Mouse (Mus musculus) adrenal gland (tissue): Measurements from ENCODE around the gene Hist1h1c.
"Not testable (repeated sequence)": the region's sequence is repeated elsewhere in the genome, so short reads cannot be mapped to it uniquely, and the experiment has no call there.

Experiments
- intact Hi-C: fragments of 180-260 bp; cut with DNase I; formaldehyde crosslinking; loops from one replicate; pipeline ENCODE4 v1.15.1; 2025

Gene Hist1h1c

GRCm38 (mm10) chr13:23710374-23711089 lies 28.1 kb upstream of the Hist1h1c start, which contains the start of gene Hfe:
Gene Hfe (minus strand): TSS chr13:23710854.
- intact Hi-C loops: no loop called here

GRCm38 (mm10) chr13:23716261-23717042 lies 22.2 kb upstream of the Hist1h1c start:
- intact Hi-C loops: no loop called here

- intact Hi-C loops: no loop called here
These were observed 21.4 kb upstream of the Hist1h1c start for GRCm38 (mm10) chr13:23717176-23717575.

GRCm38 (mm10) chr13:23717593-23718245 lies 20.9 kb upstream of the Hist1h1c start:
- intact Hi-C loops: not testable (repeated sequence)

GRCm38 (mm10) chr13:23724239-23724638 lies 14.4 kb upstream of the Hist1h1c start:
- intact Hi-C loops: no loop called here

- intact Hi-C loops: no loop called here
These were observed 13.4 kb upstream of the Hist1h1c start for GRCm38 (mm10) chr13:23725213-23725612.

GRCm38 (mm10) chr13:23728472-23729191 lies 10.0 kb upstream of the Hist1h1c start:
- intact Hi-C loops: no loop called here

- intact Hi-C loops: no loop called here
These were observed 9.4 kb upstream of the Hist1h1c start for GRCm38 (mm10) chr13:23729192-23729525.

- intact Hi-C loops: loop anchor here (10.0 kb wide), 1 partner anchor 45 kb away; the partner anchor contains the start of genes Hist1h2ac and Hist1h2bc
These were observed 8.9 kb upstream of the Hist1h1c start for GRCm38 (mm10) chr13:23729706-23730105.

- intact Hi-C loops: loop anchor here (10.0 kb wide), 1 partner anchor 46 kb away; the partner anchor contains the start of genes Hist1h2ac and Hist1h2bc
These were observed 8.1 kb upstream of the Hist1h1c start for GRCm38 (mm10) chr13:23730479-23730878.

GRCm38 (mm10) chr13:23732156-23732804 lies 6.3 kb upstream of the Hist1h1c start:
- intact Hi-C loops: loop anchor here (10.0 kb wide), 1 partner anchor 47 kb away; the partner anchor contains the start of genes Hist1h2ac and Hist1h2bc

GRCm38 (mm10) chr13:23737091-23737490 lies 1.5 kb upstream of the Hist1h1c start:
- intact Hi-C loops: loop anchor here (10.0 kb wide), 1 partner anchor 52 kb away; the partner anchor contains the start of genes Hist1h2ac and Hist1h2bc

- intact Hi-C loops: loop anchor here (10.0 kb wide), 1 partner anchor 53 kb away; the partner anchor contains the start of genes Hist1h2ac and Hist1h2bc
These were observed 567 bp upstream of the Hist1h1c start for GRCm38 (mm10) chr13:23738041-23738440.

GRCm38 (mm10) chr13:23739069-23739921 lies 687 bp downstream of the Hist1h1c start:
- intact Hi-C loops: loop anchor here (10.0 kb wide), 1 partner anchor 54 kb away; the partner anchor contains the start of genes Hist1h2ac and Hist1h2bc

- intact Hi-C loops: loop anchor here (10.0 kb wide), 2 partner anchors 55 to 315 kb away; partner anchors contain the start of genes Abt1, Hist1h2ac and Hist1h2bc
These were observed 1.3 kb downstream of the Hist1h1c start for GRCm38 (mm10) chr13:23739922-23740252.

GRCm38 (mm10) chr13:23740256-23740840 lies 1.7 kb downstream of the Hist1h1c start:
- intact Hi-C loops: loop anchor here (10.0 kb wide), 1 partner anchor 316 kb away; the partner anchor contains the start of gene Abt1

- intact Hi-C loops: loop anchor here (10.0 kb wide), 1 partner anchor 316 kb away; the partner anchor contains the start of gene Abt1
These were observed 2.3 kb downstream of the Hist1h1c start for GRCm38 (mm10) chr13:23740910-23741309.

- intact Hi-C loops: loop anchor here (10.0 kb wide), 1 partner anchor 317 kb away; the partner anchor contains the start of gene Abt1
These were observed 3.4 kb downstream of the Hist1h1c start for GRCm38 (mm10) chr13:23742007-23742406.
